Mouse (Mus musculus): Measurements from ENCODE around the gene Cnksr3.

The Cnksr3 gene

GRCm38 (mm10) chr10:7211696-7212482 lies at the start of gene Cnksr3:
TSS of gene Cnksr3 (minus strand) at chr10:7212237.
- DNase-seq = peak; percentile 99

- peak; percentile 3 for DNase-seq
Measured at GRCm38 (mm10) chr10:7260166-7261108, 48.4 kb upstream of the Cnksr3 start.

GRCm38 (mm10) chr10:7258607-7259006 lies 46.6 kb upstream of the Cnksr3 start:
- no peak for DNase-seq

GRCm38 (mm10) chr10:7250455-7250854 lies 38.4 kb upstream of the Cnksr3 start:
- no peak for DNase-seq

- no peak for DNase-seq
Measured at GRCm38 (mm10) chr10:7234601-7235000, 22.6 kb upstream of the Cnksr3 start.

GRCm38 (mm10) chr10:7217551-7218127 lies 5.6 kb upstream of the Cnksr3 start:
- no peak for DNase-seq

- no peak for DNase-seq
Measured at GRCm38 (mm10) chr10:7214718-7215117, 2.7 kb upstream of the Cnksr3 start.

- DNase-seq = no peak
Measured at GRCm38 (mm10) chr10:7213066-7213630, 1.1 kb upstream of the Cnksr3 start.

GRCm38 (mm10) chr10:7212537-7212936 lies 500 bp upstream of the Cnksr3 start:
- DNase-seq = no peak

GRCm38 (mm10) chr10:7210991-7211695 lies 894 bp downstream of the Cnksr3 start:
- peak; percentile 79 for DNase-seq

- no peak for DNase-seq
Measured at GRCm38 (mm10) chr10:7209691-7210455, 2.2 kb downstream of the Cnksr3 start.

GRCm38 (mm10) chr10:7208859-7209441 lies 3.1 kb downstream of the Cnksr3 start:
- DNase-seq = no peak

- peak; percentile 42 for DNase-seq
Measured at GRCm38 (mm10) chr10:7207301-7207700, 4.7 kb downstream of the Cnksr3 start.

GRCm38 (mm10) chr10:7206571-7206970 lies 5.5 kb downstream of the Cnksr3 start:
- DNase-seq = no peak

- no peak for DNase-seq
Measured at GRCm38 (mm10) chr10:7205576-7205975, 6.5 kb downstream of the Cnksr3 start.

GRCm38 (mm10) chr10:7204953-7205352 lies 7.1 kb downstream of the Cnksr3 start:
- no peak for DNase-seq

- no peak for DNase-seq
Measured at GRCm38 (mm10) chr10:7202576-7202975, 9.5 kb downstream of the Cnksr3 start.

- no peak for DNase-seq
Measured at GRCm38 (mm10) chr10:7200665-7201064, 11.4 kb downstream of the Cnksr3 start.

GRCm38 (mm10) chr10:7198201-7198600 lies 13.8 kb downstream of the Cnksr3 start:
- DNase-seq = no peak

- no peak for DNase-seq
Measured at GRCm38 (mm10) chr10:7197733-7198132, 14.3 kb downstream of the Cnksr3 start.

Measured in lung, postnatal 14 days (tissue).